Mouse (Mus musculus) MEL (cell line): ENCODE data around the gene Ddrgk1. TPM values are rescaled to one million over a fixed set of nuclear protein-coding genes. Genes with fewer than 3 reads are reported as not detected.

Experiments used
- DNase-seq: peaks from one replicate; pipeline ENCODE4 v3.0.0; 2011; ENCODE audit warnings: low read depth, low spot score
- H3K27ac ChIP-seq: 2 replicates; pipeline ENCODE4 v1.5.1; 2012; ENCODE audit warnings: low read depth, mild to moderate bottlenecking, control low read depth, low read length, moderate library complexity; ENCODE audit not compliant: control insufficient read depth
- H3K27me3 ChIP-seq, 2 experiments: fragments of 150-350 bp in 1 of 2; sonication (generic) in 1 of 2; 2 replicates each; pipeline ENCODE4 v1.6.1; 2012; ENCODE audit warnings: low read length in 2 of 2, mild to moderate bottlenecking in 2 of 2, improper control_type of control experiment in 1 of 2, moderate library complexity in 1 of 2; ENCODE audit not compliant: insufficient read depth in 2 of 2, control insufficient read depth in 1 of 2
- H3K36me3 ChIP-seq, 2 experiments: 2 replicates each; pipeline ENCODE4 v1.6.1; 2012 to 2014; ENCODE audit warnings: low read length in 2 of 2, improper control_type of control experiment in 1 of 2, inconsistent platforms in 1 of 2, mild to moderate bottlenecking in 1 of 2; ENCODE audit not compliant: insufficient read depth in 2 of 2, control insufficient read depth in 1 of 2
- H3K4me1 ChIP-seq, 2 experiments: fragments of 150-350 bp in 1 of 2; sonication (generic) in 1 of 2; 2 replicates each; pipeline ENCODE4 v1.6.1; 2012; ENCODE audit warnings: low read length in 2 of 2, improper control_type of control experiment in 1 of 2, mild to moderate bottlenecking in 1 of 2; ENCODE audit not compliant: insufficient read depth in 2 of 2, control insufficient read depth in 1 of 2
- H3K4me3 ChIP-seq, 2 experiments: fragments of 150-350 bp in 1 of 2; sonication (generic) in 1 of 2; 2 replicates each; pipeline ENCODE4 v1.5.1; 2012; ENCODE audit warnings: low read depth in 2 of 2, low read length in 2 of 2, mild to moderate bottlenecking in 2 of 2, moderate library complexity in 2 of 2, control low read depth in 1 of 2, improper control_type of control experiment in 1 of 2; ENCODE audit not compliant: control insufficient read depth in 1 of 2, insufficient read depth in 1 of 2
- H3K79me2 ChIP-seq: 2 replicates; pipeline ENCODE4 v1.6.1; 2012; ENCODE audit warnings: mild to moderate bottlenecking, low read length, moderate library complexity; ENCODE audit not compliant: control insufficient read depth, poor library complexity, insufficient read depth
- H3K9ac ChIP-seq: 2 replicates; pipeline ENCODE4 v1.6.1; 2012; ENCODE audit warnings: low read depth, mild to moderate bottlenecking, control low read depth, low read length, moderate library complexity; ENCODE audit not compliant: control insufficient read depth, poor library complexity, severe bottlenecking
- H3K9me3 ChIP-seq: fragments of 150-350 bp; sonication (generic); replicated peaks from 2 replicates; pipeline ENCODE4 v1.6.1; 2012; ENCODE audit warnings: mild to moderate bottlenecking, low read length, improper control_type of control experiment, moderate library complexity; ENCODE audit not compliant: insufficient read depth
- E2F4 ChIP-seq: IDR thresholded peaks from 2 replicates; pipeline ENCODE4 v1.6.1; 2011; ENCODE audit warnings: low read depth, low read length, improper control_type of control experiment, borderline replicate concordance
- ELF1 ChIP-seq: IDR thresholded peaks from 2 replicates; pipeline ENCODE4 v1.6.1; 2014; ENCODE audit warnings: low read depth, mild to moderate bottlenecking, inconsistent platforms, low read length, improper control_type of control experiment, moderate library complexity
- ETS1 ChIP-seq: IDR thresholded peaks from 2 replicates; pipeline ENCODE4 v1.6.1; 2012; ENCODE audit warnings: low read depth, mild to moderate bottlenecking, inconsistent platforms, low read length, improper control_type of control experiment, moderate library complexity
- GATA1 ChIP-seq: IDR thresholded peaks from 2 replicates; pipeline ENCODE4 v1.6.1; 2011; ENCODE audit warnings: low read depth, low read length, improper control_type of control experiment
- HCFC1 ChIP-seq: IDR thresholded peaks from 2 replicates; pipeline ENCODE4 v1.6.1; 2012; ENCODE audit warnings: low read depth, mild to moderate bottlenecking, inconsistent platforms, low read length, improper control_type of control experiment, moderate library complexity
- MAZ ChIP-seq: IDR thresholded peaks from 2 replicates; pipeline ENCODE4 v1.6.1; 2012; ENCODE audit warnings: low read depth, mild to moderate bottlenecking, inconsistent platforms, low read length, improper control_type of control experiment
- NELFE ChIP-seq: IDR thresholded peaks from 2 replicates; pipeline ENCODE4 v1.6.1; 2011; ENCODE audit warnings: low read depth, low read length, improper control_type of control experiment
- NRF1 ChIP-seq: IDR thresholded peaks from 2 replicates; pipeline ENCODE4 v1.6.1; 2014; ENCODE audit warnings: low read depth, mild to moderate bottlenecking, inconsistent platforms, low read length, improper control_type of control experiment, moderate library complexity; ENCODE audit not compliant: poor library complexity, insufficient read depth, severe bottlenecking
- POLR2A ChIP-seq, 2 experiments: IDR thresholded peaks; 2 replicates each; pipeline ENCODE4 v1.6.1; 2011 to 2012; ENCODE audit warnings: low read length in 2 of 2, mild to moderate bottlenecking in 2 of 2, control low read depth in 1 of 2, improper control_type of control experiment in 1 of 2, low read depth in 1 of 2, moderate library complexity in 1 of 2; ENCODE audit not compliant: control insufficient read depth in 1 of 2, insufficient read depth in 1 of 2, poor library complexity in 1 of 2
- POLR2AphosphoS5 ChIP-seq: IDR thresholded peaks from 2 replicates; pipeline ENCODE4 v1.6.1; 2012; ENCODE audit warnings: low read depth, borderline replicate concordance, mild to moderate bottlenecking, inconsistent platforms, low read length, moderate library complexity, mixed read lengths
- SIN3A ChIP-seq: IDR thresholded peaks from 2 replicates; pipeline ENCODE4 v1.6.1; 2012; ENCODE audit warnings: low read length, improper control_type of control experiment, inconsistent platforms
- TBP ChIP-seq: IDR thresholded peaks from 2 replicates; pipeline ENCODE4 v1.8.0; 2011; ENCODE audit warnings: low read depth, low read length, improper control_type of control experiment
- TCF12 ChIP-seq: IDR thresholded peaks from 2 replicates; pipeline ENCODE4 v1.6.1; 2014; ENCODE audit warnings: low read depth, mild to moderate bottlenecking, inconsistent platforms, low read length, improper control_type of control experiment, moderate library complexity
- ZMIZ1 ChIP-seq: IDR thresholded peaks from 2 replicates; pipeline ENCODE4 v1.6.1; 2012; ENCODE audit warnings: low read depth, mild to moderate bottlenecking, inconsistent platforms, low read length, improper control_type of control experiment, moderate library complexity
- polyA plus RNA-seq, 2 experiments: library from polyadenylated mRNA; stranded (reverse) in 1 of 2; unstranded in 1 of 2; fragments of >175 nt in 1 of 2; fragments of >200 nt in 1 of 2; gene quantifications; 2 replicates each; pipeline versions ENCODE4 v1.2.1 to v1.2.4; 2012; ENCODE audit warnings: low replicate concordance in 2 of 2, low read depth in 1 of 2; ENCODE audit not compliant: insufficient read length in 2 of 2, insufficient read depth in 1 of 2, missing spikeins in 1 of 2
- total RNA-seq: library from RNA; depleted of rRNA; stranded (reverse); fragments of 300-350 nt; gene quantifications from 2 replicates; pipeline ENCODE4 v1.2.3, GENCODE M21; 2012

Ddrgk1 gene
- total and polyA plus RNA-seq, 3 experiments: 52.7 to 73.6 TPM; not detected in 1

GRCm38 (mm10) chr2:130645198-130645597 is 19.3 kb downstream of the Ddrgk1 start:
- no peaks in the 10 kb centered on the region for H3K27me3 ChIP-seq
- no peaks in the 10 kb centered on the region for H3K9me3 ChIP-seq
- peaks cover 0 to 6% of the 10 kb centered on the region in 2 experiments; a peak in 2 of 4 replicates for H3K36me3 ChIP-seq
- H3K4me1 ChIP-seq: peaks cover 0 to 8% of the 10 kb centered on the region in 2 experiments; a peak in 3 of 4 replicates
- no peak overlapping the region for H3K27ac ChIP-seq
- DNase-seq: no peak
- no peak overlapping the region for H3K9ac ChIP-seq
- no peaks in the 10 kb centered on the region for H3K79me2 ChIP-seq
- H3K4me3 ChIP-seq: no peak overlapping the region
- TF ChIP-seq GATA1 (no peak), ZMIZ1 (no peak), POLR2AphosphoS5 (no peak)

- Histone ChIP-seq H3K4me3 (peak within 1 kb of the TSS; percentile 66 to 84), H3K27ac (no peak within 1 kb of the TSS), H3K27me3 (no peaks in the 10 kb centered on the region), H3K9me3 (no peaks in the 10 kb centered on the region), H3K9ac (peak within 1 kb of the TSS; percentile 81), H3K4me1 (peaks cover 0 to 8% of the 10 kb centered on the region in 2 experiments; a peak in 3 of 4 replicates), H3K79me2 (no peaks in the 10 kb centered on the region), H3K36me3 (peaks cover 0 to 6% of the 10 kb centered on the region in 2 experiments; a peak in 2 of 4 replicates)
- peak; percentile 88 for DNase-seq
- peak; percentile 49; the same call in 1 of the 2 replicates for TF ChIP-seq HCFC1
- peak; percentile 30 to 63; a peak in 2 of 4 replicates for TF ChIP-seq POLR2A (IDR thresholded peaks at IDR 0.05; ENCODE audit: control insufficient read depth in 1 of 2, insufficient read depth in 1 of 2, low read depth in 1 of 2, low read length in 2 of 2, poor library complexity in 1 of 2)
- TF ChIP-seq E2F4: no peak
- peak; percentile 49; the same call in 1 of the 2 replicates for TF ChIP-seq ZMIZ1
- TF ChIP-seq SIN3A: peak; percentile 55; the same call in 1 of the 2 replicates
- TF ChIP-seq TCF12: peak; percentile 4; the same call in 1 of the 2 replicates
- peak; percentile 55 for TF ChIP-seq NELFE
- 0 out of 2 replicates have a peak, but pooled peaks have one; percentile 20 for TF ChIP-seq TBP
- 0 out of 2 replicates have a peak, but pooled peaks have one; percentile 26 for TF ChIP-seq NRF1
- no peak for TF ChIP-seq ETS1
- TF ChIP-seq MAZ: peak; percentile 52; the same call in 1 of the 2 replicates
- no peak for TF ChIP-seq ELF1
Measured at GRCm38 (mm10) chr2:130642684-130643369, 21.6 kb downstream of the Ddrgk1 start, which contains the start of gene Lzts3. Lzts3 (minus strand) TSS chr2:130642803.
